Mouse (Mus musculus): ENCODE measurements around the gene Rce1.

DNA sequence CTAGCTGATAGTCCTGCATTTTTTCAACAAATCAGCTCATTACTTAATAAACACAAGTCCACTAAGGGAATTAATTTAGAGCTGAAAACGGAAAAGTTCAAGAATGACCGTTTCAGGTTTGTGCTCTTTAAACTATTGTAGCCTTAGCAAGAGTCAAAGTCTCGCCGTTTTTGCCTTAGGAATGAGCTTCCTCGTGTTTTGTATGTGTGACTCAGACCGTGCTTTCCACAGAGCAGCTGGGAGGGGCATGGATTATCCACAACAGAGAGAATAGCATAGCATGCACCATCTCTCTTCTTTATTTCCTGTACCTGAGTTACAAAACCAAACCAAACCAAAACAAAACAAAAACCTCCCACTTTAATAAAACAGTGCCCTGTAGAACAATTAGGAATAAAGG is 47.0 kb upstream of the Rce1 start:
- no peak for TF ChIP-seq CTCF (IDR thresholded peaks at IDR 0.05)
- TF ChIP-seq POLR2A (IDR thresholded peaks at IDR 0.05; ENCODE audit: insufficient read depth, low read depth, low read length), result no peak
